Comparison of ENCODE assay signal across 8 mouse cellular contexts in genomic region chr8:122548331-122548730, GRCm38 (mm10). TPM values are rescaled to one million over a fixed set of nuclear protein-coding genes. Genes with fewer than 3 reads are reported as not detected.
A peak's percentile ranks its signal among the peaks of the same experiment; 100 is the strongest.
DNase-seq lines count a peak whose midpoint lies in the region; ATAC-seq and TF ChIP-seq lines count a peak whose summit lies in the region.

No protein-coding gene starts in this region.

- 59% methylated on average over 13 of the region's 13 CpGs for WGBS in heart, embryonic 13.5 days
- WGBS in limb, embryonic 10.5 days, result 60% methylated on average over 13 of the region's 13 CpGs
- 68% methylated on average over 13 of the region's 13 CpGs for WGBS in stomach, postnatal 0 days

- H3K4me3 ChIP-seq in heart, embryonic 13.5 days, result peak overlapping the region; percentile 72
- peak overlapping the region; percentile 76 for H3K4me3 ChIP-seq in megakaryocyte, embryonic 14.5 days (replicated peaks)
- H3K4me3 ChIP-seq in limb, embryonic 10.5 days, result peak overlapping the region; percentile 24; the same call in 1 of the 2 replicates
- no peak overlapping the region for H3K4me3 ChIP-seq in stomach, postnatal 0 days (ENCODE audit: low read depth, low read length)

- peak overlapping the region; percentile 80 for H3K4me2 ChIP-seq in heart, embryonic 13.5 days
- H3K4me2 ChIP-seq in stomach, postnatal 0 days (replicated peaks; ENCODE audit: low read depth), result no peak overlapping the region

- peak overlapping the region; percentile 84 for H3K27ac ChIP-seq in heart, embryonic 13.5 days (replicated peaks)
- H3K27ac ChIP-seq in limb, embryonic 10.5 days, result peak overlapping the region; percentile 81; the same call in 1 of the 2 replicates
- H3K27ac ChIP-seq in stomach, postnatal 0 days (replicated peaks), result peak overlapping the region; percentile 1

- no peak for ATAC-seq in heart, embryonic 13.5 days (ENCODE audit: extremely low read depth, insufficient number of reproducible peaks, low FRiP score, low TSS enrichment)
- no peak for ATAC-seq in megakaryocyte, adult 5-6 weeks (ENCODE audit: poor library complexity, severe bottlenecking)
- no peak for ATAC-seq in stomach, postnatal 0 days (ENCODE audit: low FRiP score, low TSS enrichment)
- no peak for ATAC-seq in megakaryocyte-erythroid progenitor cell, adult 5-6 weeks (replicated peaks; ENCODE audit: low FRiP score, low TSS enrichment, poor library complexity, severe bottlenecking)

- H3K9me3 ChIP-seq in heart, embryonic 13.5 days, result no peaks in the 10 kb centered on the region
- no peaks in the 10 kb centered on the region for H3K9me3 ChIP-seq in megakaryocyte, embryonic 14.5 days
- no peaks in the 10 kb centered on the region for H3K9me3 ChIP-seq in limb, embryonic 10.5 days (replicated peaks)
- H3K9me3 ChIP-seq in stomach, postnatal 0 days (ENCODE audit: control insufficient read depth, low read length), result no peaks in the 10 kb centered on the region

- H3K4me1 ChIP-seq in heart, embryonic 13.5 days, result peaks cover 67% of the 10 kb centered on the region
- H3K4me1 ChIP-seq in megakaryocyte, embryonic 14.5 days, result peaks cover 82% of the 10 kb centered on the region
- H3K4me1 ChIP-seq in limb, embryonic 10.5 days, result peaks cover 60% of the 10 kb centered on the region
- H3K4me1 ChIP-seq in stomach, postnatal 0 days (replicated peaks; ENCODE audit: control insufficient read depth, insufficient read depth), result peaks cover 6% of the 10 kb centered on the region; the same call in 1 of the 2 replicates

- H3K27me3 ChIP-seq in heart, embryonic 13.5 days (replicated peaks), result no peaks in the 10 kb centered on the region
- no peaks in the 10 kb centered on the region for H3K27me3 ChIP-seq in megakaryocyte, embryonic 14.5 days (replicated peaks)
- no peaks in the 10 kb centered on the region for H3K27me3 ChIP-seq in limb, embryonic 10.5 days (ENCODE audit: low read depth, poor library complexity, severe bottlenecking)
- H3K27me3 ChIP-seq in stomach, postnatal 0 days (ENCODE audit: control insufficient read depth, insufficient read depth, low read length), result no peaks in the 10 kb centered on the region

- DNase-seq in heart, postnatal 4 days, result no peak
- no peak for DNase-seq in limb, embryonic 10.5 days (ENCODE audit: low spot score)
- DNase-seq in stomach, postnatal 0 days (ENCODE audit: low spot score), result no peak
- no peak for DNase-seq in left cerebral cortex, adult 8-10 months (ENCODE audit: low spot score in 2 of 2)

- TF ChIP-seq CTCF in stomach, postnatal 0 days (IDR thresholded peaks at IDR 0.05; ENCODE audit: low read depth), result no peak

- H3K9ac ChIP-seq in heart, embryonic 13.5 days, result peak overlapping the region; percentile 90
- H3K9ac ChIP-seq in stomach, postnatal 0 days (ENCODE audit: low read length), result no peak overlapping the region; the same call in 1 of the 2 replicates

- H3K36me3 ChIP-seq in heart, embryonic 13.5 days, result peaks cover 5% of the 10 kb centered on the region; the same call in 1 of the 2 replicates
- H3K36me3 ChIP-seq in megakaryocyte, embryonic 14.5 days (replicated peaks; ENCODE audit: low read length), result peaks cover 22% of the 10 kb centered on the region
- H3K36me3 ChIP-seq in limb, embryonic 10.5 days, result peaks cover 17% of the 10 kb centered on the region
- H3K36me3 ChIP-seq in stomach, postnatal 0 days (ENCODE audit: control insufficient read depth, insufficient read depth, low read length), result no peaks in the 10 kb centered on the region

- no peak for TF ChIP-seq EP300 in stomach, postnatal 0 days (optimal IDR thresholded peaks at IDR 0.05)

RNA-seq across cellular contexts. Expression of gene Piezo1, which starts 2.8 kb away (rescaled TPM):
- 12.9 and 15.4 TPM in 2 replicates for polyA plus RNA-seq in heart, embryonic 13.5 days (2015; fragmentation: Nextera tagmentation; extraction: Ambion mirVana)
- 10 to 100 TPM; 53.7 to 55.4 TPM for total RNA-seq in heart, postnatal 4 days (2021)
- 25.0 and 60.9 TPM in 2 replicates for polyA plus RNA-seq in megakaryocyte, embryonic 14.5 days (2012; ENCODE audit: insufficient read depth, low replicate concordance)
- 27.4 and 34.6 TPM in 2 replicates for total RNA-seq in megakaryocyte, adult 5-6 weeks (2015)
- 30.0 and 35.9 TPM in 2 replicates for total RNA-seq in megakaryocyte, adult 5-6 weeks (2017)
- polyA plus RNA-seq in limb, embryonic 10.5 days (2016; fragmentation: Nextera tagmentation; extraction: Ambion mirVana), result 10.7 and 11.8 TPM in 2 replicates
- 7.0 and 8.2 TPM in 2 replicates for polyA plus RNA-seq in stomach, postnatal 0 days (2015; fragmentation: Nextera tagmentation; extraction: Ambion mirVana)
- 84.0 and 93.5 TPM in 2 replicates for total RNA-seq in megakaryocyte-erythroid progenitor cell, adult 5-6 weeks (2014; fragmentation: Nextera tagmentation)
- 31.1 and 31.5 TPM in 2 replicates for total RNA-seq in megakaryocyte-erythroid progenitor cell, adult 5-6 weeks (2017)
- total RNA-seq in left cerebral cortex, adult 8-10 months (2022), result 1 to 10 TPM; 5.6 to 6.7 (median 6.1) TPM

RNA-seq across cellular contexts. Expression of gene Cdt1, which starts 19.5 kb away (rescaled TPM):
- 31.0 and 34.6 TPM in 2 replicates for polyA plus RNA-seq in heart, embryonic 13.5 days (2015; fragmentation: Nextera tagmentation; extraction: Ambion mirVana)
- total RNA-seq in heart, postnatal 4 days (2021), result 10 to 100 TPM; 36.5 to 38.2 TPM
- polyA plus RNA-seq in megakaryocyte, embryonic 14.5 days (2012; ENCODE audit: insufficient read depth, low replicate concordance), result 68.9 and 81.7 TPM in 2 replicates
- total RNA-seq in megakaryocyte, adult 5-6 weeks (2015), result 41.7 and 41.9 TPM in 2 replicates
- 28.4 and 34.1 TPM in 2 replicates for total RNA-seq in megakaryocyte, adult 5-6 weeks (2017)
- 68.9 and 75.6 TPM in 2 replicates for polyA plus RNA-seq in limb, embryonic 10.5 days (2016; fragmentation: Nextera tagmentation; extraction: Ambion mirVana)
- 11.8 TPM in 2 replicates for polyA plus RNA-seq in stomach, postnatal 0 days (2015; fragmentation: Nextera tagmentation; extraction: Ambion mirVana)
- total RNA-seq in megakaryocyte-erythroid progenitor cell, adult 5-6 weeks (2014; fragmentation: Nextera tagmentation), result 133 and 150 TPM in 2 replicates
- total RNA-seq in megakaryocyte-erythroid progenitor cell, adult 5-6 weeks (2017), result 34.5 and 70.6 TPM in 2 replicates
- 1 to 10 TPM; 4.1 to 5.0 (median 4.4) TPM for total RNA-seq in left cerebral cortex, adult 8-10 months (2022)

RNA-seq across cellular contexts. Expression of gene Aprt, which starts 28.4 kb away (rescaled TPM):
- polyA plus RNA-seq in heart, embryonic 13.5 days (2015; fragmentation: Nextera tagmentation; extraction: Ambion mirVana), result 251 and 271 TPM in 2 replicates
- 10 to 100 TPM; 58.5 to 58.8 TPM for total RNA-seq in heart, postnatal 4 days (2021)
- polyA plus RNA-seq in megakaryocyte, embryonic 14.5 days (2012; ENCODE audit: insufficient read depth, low replicate concordance), result 257 and 338 TPM in 2 replicates
- 272 and 308 TPM in 2 replicates for total RNA-seq in megakaryocyte, adult 5-6 weeks (2015)
- total RNA-seq in megakaryocyte, adult 5-6 weeks (2017), result 132 and 149 TPM in 2 replicates
- 285 and 308 TPM in 2 replicates for polyA plus RNA-seq in limb, embryonic 10.5 days (2016; fragmentation: Nextera tagmentation; extraction: Ambion mirVana)
- polyA plus RNA-seq in stomach, postnatal 0 days (2015; fragmentation: Nextera tagmentation; extraction: Ambion mirVana), result 311 and 314 TPM in 2 replicates
- 228 and 254 TPM in 2 replicates for total RNA-seq in megakaryocyte-erythroid progenitor cell, adult 5-6 weeks (2014; fragmentation: Nextera tagmentation)
- 55.1 and 106 TPM in 2 replicates for total RNA-seq in megakaryocyte-erythroid progenitor cell, adult 5-6 weeks (2017)
- total RNA-seq in left cerebral cortex, adult 8-10 months (2022), result 10 to 100 TPM; 52.8 to 60.2 (median 57.6) TPM

Comparison
In these comparisons a context has a peak if more than half of its experiments do, and no peak if none do; other contexts are left out.
1. H3K27ac ChIP-seq: peak in every context shown above with its lines; median percentile 84 in heart, embryonic 13.5 days; 81 in limb, embryonic 10.5 days; 1 in stomach, postnatal 0 days.
2. RNA of gene Cdt1, which starts 19.5 kb away (total RNA-seq): 34.5 to 150 TPM in megakaryocyte-erythroid progenitor cell, adult 5-6 weeks, 28.4 to 41.9 TPM in megakaryocyte, adult 5-6 weeks and 36.5 to 38.2 TPM in heart, postnatal 4 days; 4.1 to 5.0 TPM in left cerebral cortex, adult 8-10 months; every median in the first group is over 4 times any median in the second.